Mouse (Mus musculus): ENCODE measurements at regions not wholly inside any gene's neighbourhood (a gene's known extent, or its start where the extent isn't known, plus 50 kb on each side); places are given as distances from the start of the nearest gene placed in this dataset.

DNA sequence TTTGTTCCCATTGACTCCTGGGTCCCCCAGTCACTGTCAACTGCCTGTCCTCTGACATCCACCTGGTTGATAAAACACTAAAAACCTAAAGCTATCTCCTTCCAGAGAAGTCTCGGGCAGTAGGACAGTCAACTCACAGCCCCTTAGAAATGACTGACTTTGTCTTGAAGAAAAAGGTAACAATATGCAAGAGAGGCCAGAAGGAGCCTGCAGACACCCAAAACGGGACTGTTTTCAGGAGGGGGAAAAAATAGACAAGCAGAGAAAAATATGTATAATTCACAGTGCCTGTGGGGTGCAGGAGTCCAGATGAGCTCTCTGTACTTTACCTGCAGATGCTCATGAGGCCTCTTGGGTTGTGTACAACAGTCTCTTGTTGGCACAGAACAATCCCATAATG, 126.4 kb upstream of the Ankrd55 start:
- no peak for TF ChIP-seq CTCF (IDR thresholded peaks at IDR 0.05; ENCODE audit: control insufficient read depth, insufficient read depth, insufficient replicate concordance, low read depth, low read length)
- no peak for TF ChIP-seq POLR2A (IDR thresholded peaks at IDR 0.05; ENCODE audit: control insufficient read depth, low read depth, low read length)
